Mouse (Mus musculus) limb, embryonic 11.5 days (tissue): ENCODE measurements at regions not wholly inside any gene's neighbourhood (a gene's known extent, or its start where the extent isn't known, plus 50 kb on each side); places are given as distances from the start of the nearest gene placed in this dataset.
"Not testable (repeated sequence)": the region's sequence is repeated elsewhere in the genome, so short reads cannot be mapped to it uniquely, and the experiment has no call there.

Source experiments
- ATAC-seq: fragments of 200-750 bp; cut with Nextera tagmentation; 2 replicates; pipeline ENCODE4 v1.8.0; 2017; ENCODE audit warnings: low read depth; ENCODE audit not compliant: insufficient number of reproducible peaks, low FRiP score, low TSS enrichment
- DNase-seq: peaks from one replicate; pipeline ENCODE4 v3.0.0-alpha.2; 2015; ENCODE audit warnings: low spot score
- H3K27ac ChIP-seq: fragments of 300-500 bp; sonication (generic); replicated peaks from 2 replicates; pipeline ENCODE4 v1.5.1; 2014; ENCODE audit warnings: low read depth, mild to moderate bottlenecking, low read length
- H3K27me3 ChIP-seq: fragments of 300-500 bp; sonication (generic); 2 replicates; pipeline ENCODE4 v1.6.1; 2014; ENCODE audit warnings: mild to moderate bottlenecking, low read length, mixed read lengths; ENCODE audit not compliant: control insufficient read depth, insufficient read depth
- H3K36me3 ChIP-seq: fragments of 300-500 bp; sonication (generic); 2 replicates; pipeline ENCODE4 v1.6.1; 2014; ENCODE audit warnings: mild to moderate bottlenecking, low read length, moderate library complexity, mixed read lengths; ENCODE audit not compliant: control insufficient read depth, insufficient read depth
- H3K4me1 ChIP-seq: fragments of 300-500 bp; sonication (generic); 2 replicates; pipeline ENCODE4 v1.6.1; 2014; ENCODE audit warnings: low read length, mixed read lengths; ENCODE audit not compliant: control insufficient read depth, insufficient read depth
- H3K4me2 ChIP-seq: fragments of 300-500 bp; sonication (generic); 2 replicates; pipeline ENCODE4 v1.6.1; 2014; ENCODE audit warnings: low read depth, mild to moderate bottlenecking, moderate library complexity; ENCODE audit not compliant: severe bottlenecking
- H3K4me3 ChIP-seq: fragments of 300-500 bp; sonication (generic); 2 replicates; pipeline ENCODE4 v1.5.1; 2014; ENCODE audit warnings: low read depth, low read length
- H3K9ac ChIP-seq: fragments of 300-500 bp; sonication (generic); 2 replicates; pipeline ENCODE4 v1.6.1; 2014; ENCODE audit warnings: mild to moderate bottlenecking, low read length
- H3K9me3 ChIP-seq: fragments of 300-500 bp; sonication (generic); 2 replicates; pipeline ENCODE4 v1.6.1; 2016; ENCODE audit warnings: low read length; ENCODE audit not compliant: control insufficient read depth
- WGBS: fragments of 180-500 bp; shearing (Covaris S2); extraction: QIAGEN DNeasy Blood & Tissue Kit; methylation state at CpG from one replicate; pipeline ENCODE4 v1.1.7; 2014; 5-methylcytosine and 5-hydroxymethylcytosine counted together

- no peak overlapping the region for H3K9ac ChIP-seq
- no peaks in the 10 kb centered on the region for H3K4me1 ChIP-seq
- H3K27ac ChIP-seq: no peak overlapping the region
- H3K27me3 ChIP-seq: no peaks in the 10 kb centered on the region
- H3K9me3 ChIP-seq: no peaks in the 10 kb centered on the region
- H3K4me2 ChIP-seq: no peak overlapping the region
- H3K36me3 ChIP-seq: no peaks in the 10 kb centered on the region
- DNase-seq: no peak
- no peak overlapping the region for H3K4me3 ChIP-seq
- no peak for ATAC-seq
Measured at GRCm38 (mm10) chr2:149203896-149204295, 186.9 kb upstream of the Gm10750 start.

- Histone ChIP-seq H3K4me1 (no peaks in the 10 kb centered on the region), H3K9me3 (no peaks in the 10 kb centered on the region), H3K4me3 (no peak overlapping the region), H3K36me3 (no peaks in the 10 kb centered on the region), H3K4me2 (no peak overlapping the region), H3K9ac (no peak overlapping the region), H3K27me3 (no peaks in the 10 kb centered on the region), H3K27ac (no peak overlapping the region)
- 62% methylated on average over 1 of the region's 1 CpGs for WGBS
- ATAC-seq (no peak), DNase-seq (no peak)
Measured at GRCm38 (mm10) chr2:149195736-149196135, 178.7 kb upstream of the Gm10750 start.

GRCm38 (mm10) chr2:149158434-149158833 lies 141.4 kb upstream of the Gm10750 start:
- not testable (repeated sequence) for H3K4me1 ChIP-seq, H3K9ac ChIP-seq, H3K36me3 ChIP-seq, H3K9me3 ChIP-seq, H3K27me3 ChIP-seq, H3K4me2 ChIP-seq, H3K27ac ChIP-seq, H3K4me3 ChIP-seq
- peak; percentile 58 for DNase-seq
- 0 out of 2 replicates have a peak, but pooled peaks have one; percentile 68 for ATAC-seq
- 32% methylated on average over 7 of the region's 7 CpGs for WGBS

- 95% methylated on average over 1 of the region's 1 CpGs for WGBS
- not testable (repeated sequence) for H3K36me3 ChIP-seq, DNase-seq, H3K4me1 ChIP-seq, H3K4me3 ChIP-seq, H3K27ac ChIP-seq, H3K27me3 ChIP-seq, H3K4me2 ChIP-seq, ATAC-seq, H3K9ac ChIP-seq, H3K9me3 ChIP-seq
Measured at GRCm38 (mm10) chr2:149109551-149109950, 92.5 kb upstream of the Gm10750 start.

GRCm38 (mm10) chr2:149092146-149092545 lies 75.1 kb upstream of the Gm10750 start:
- ATAC-seq (no peak), DNase-seq (no peak)
- 64% methylated on average over 3 of the region's 3 CpGs for WGBS
- Histone ChIP-seq H3K36me3 (no peaks in the 10 kb centered on the region), H3K9ac (no peak overlapping the region), H3K4me3 (no peak overlapping the region), H3K4me2 (no peak overlapping the region), H3K9me3 (no peaks in the 10 kb centered on the region), H3K4me1 (no peaks in the 10 kb centered on the region), H3K27me3 (no peaks in the 10 kb centered on the region), H3K27ac (no peak overlapping the region)
